Mouse (Mus musculus) brain, embryonic 14.5 days (tissue): Measurements from ENCODE around the gene Rrad. TPM values are rescaled to one million over a fixed set of nuclear protein-coding genes. Genes with fewer than 3 reads are reported as not detected.
"Not testable (repeated sequence)": the region's sequence is repeated elsewhere in the genome, so short reads cannot be mapped to it uniquely, and the experiment has no call there.

Experiments
- DNase-seq: peaks from one replicate; pipeline ENCODE4 v3.0.0-alpha.2; 2011; ENCODE audit warnings: low read depth
- CTCF ChIP-seq: fragments of 200-500 bp; IDR thresholded peaks from 2 replicates; pipeline ENCODE4 v1.5.1; 2012; ENCODE audit warnings: inconsistent platforms, mild to moderate bottlenecking, moderate library complexity, borderline replicate concordance; ENCODE audit not compliant: insufficient read depth, insufficient read length; ENCODE audit errors: extremely low read depth
- POLR2A ChIP-seq: fragments of 200-500 bp; IDR thresholded peaks from 2 replicates; pipeline ENCODE4 v1.6.1; 2012; ENCODE audit warnings: mild to moderate bottlenecking, inconsistent platforms, borderline replicate concordance; ENCODE audit not compliant: poor library complexity, insufficient read depth, insufficient read length, severe bottlenecking; ENCODE audit errors: extremely low read depth
- polyA plus RNA-seq: library from polyadenylated mRNA; depleted of rRNA; stranded (reverse); fragments of >200 nt; gene quantifications from 2 replicates; pipeline ENCODE4 v1.2.3, GENCODE M21; 2012; rRNA removed

Rrad gene
- 3.0 and 3.4 TPM in 2 replicates for polyA plus RNA-seq

DNA sequence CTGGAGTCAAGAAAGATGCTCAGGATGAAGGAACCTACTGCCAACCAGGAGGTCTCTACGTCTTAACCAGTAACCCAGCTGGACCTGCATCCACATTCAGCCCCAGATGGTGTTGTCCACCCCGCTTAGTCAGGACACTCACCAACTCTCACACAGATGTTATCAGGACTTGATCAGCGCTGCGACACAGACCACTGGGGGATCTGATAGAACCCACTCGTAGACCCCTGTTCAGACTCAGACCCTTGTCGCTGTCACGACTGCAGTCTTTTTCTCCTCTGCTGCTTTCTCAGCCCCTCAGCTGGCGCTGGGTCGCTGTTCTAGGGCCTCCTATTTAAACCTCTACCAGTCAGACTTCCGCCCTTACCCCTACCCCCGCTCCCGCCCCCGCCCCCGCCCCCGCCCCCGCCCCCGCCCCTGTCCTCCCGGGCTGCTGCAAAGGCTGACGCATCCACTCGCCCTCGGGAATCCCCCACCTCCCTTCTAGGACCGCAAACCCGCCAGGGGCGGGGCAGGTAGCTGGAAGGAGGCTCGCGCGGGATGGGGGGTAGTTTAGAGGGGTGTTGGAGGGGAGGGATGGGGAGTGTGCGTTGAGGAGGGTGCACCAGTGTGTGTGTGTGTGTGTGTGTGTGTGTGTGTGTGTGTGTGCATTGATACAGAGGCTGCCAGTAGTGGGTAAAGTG is at the start of gene Rrad:
TSS of gene Rrad (minus strand) at position 347 of the 683 bp plus-strand sequence.
- DNase-seq, result peak; percentile 51
- TF ChIP-seq CTCF (no peak), POLR2A (no peak)

DNA sequence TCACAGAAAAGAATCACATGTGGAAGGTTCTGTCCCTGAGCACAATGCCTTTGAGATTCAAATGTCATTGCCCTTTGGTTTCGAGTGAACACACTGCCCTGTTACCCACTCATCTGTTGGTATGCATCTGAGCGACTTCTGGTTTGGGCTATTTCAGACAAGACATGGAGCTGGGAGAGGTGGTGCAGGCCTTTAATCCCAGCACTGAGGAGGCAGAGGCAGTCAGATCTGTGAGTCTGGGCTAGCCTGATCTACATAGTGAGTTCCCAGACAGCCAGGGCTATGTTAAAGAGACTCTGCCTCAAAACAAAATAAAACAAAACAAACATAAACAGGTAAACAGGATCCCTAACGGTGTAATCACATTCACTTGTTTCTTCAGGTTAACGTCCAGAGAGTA is 24.5 kb upstream of the Rrad start:
- DNase-seq, result no peak
- TF ChIP-seq POLR2A (no peak), CTCF (no peak)

DNA sequence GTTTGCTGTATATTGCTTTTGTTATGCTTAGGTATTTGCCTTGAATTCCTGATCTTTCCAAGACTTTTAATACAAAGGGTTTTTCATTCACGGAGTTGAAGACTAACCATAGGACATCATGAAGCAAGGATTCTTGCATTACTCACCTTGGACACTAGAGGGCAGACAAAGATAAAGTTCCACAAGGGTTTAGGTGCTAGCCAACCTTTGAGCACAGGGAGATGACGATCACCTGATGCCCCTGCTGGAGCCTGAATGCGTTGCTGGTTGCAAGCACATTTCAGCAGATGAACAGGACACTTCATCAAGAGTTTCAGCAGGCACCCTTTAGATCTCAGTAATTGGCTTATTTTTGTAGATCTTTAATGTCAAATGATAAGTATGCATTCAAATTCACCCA is 23.9 kb upstream of the Rrad start:
- peak; percentile 93 for DNase-seq
- TF ChIP-seq POLR2A, result no peak
- peak; percentile 83 for TF ChIP-seq CTCF

DNA sequence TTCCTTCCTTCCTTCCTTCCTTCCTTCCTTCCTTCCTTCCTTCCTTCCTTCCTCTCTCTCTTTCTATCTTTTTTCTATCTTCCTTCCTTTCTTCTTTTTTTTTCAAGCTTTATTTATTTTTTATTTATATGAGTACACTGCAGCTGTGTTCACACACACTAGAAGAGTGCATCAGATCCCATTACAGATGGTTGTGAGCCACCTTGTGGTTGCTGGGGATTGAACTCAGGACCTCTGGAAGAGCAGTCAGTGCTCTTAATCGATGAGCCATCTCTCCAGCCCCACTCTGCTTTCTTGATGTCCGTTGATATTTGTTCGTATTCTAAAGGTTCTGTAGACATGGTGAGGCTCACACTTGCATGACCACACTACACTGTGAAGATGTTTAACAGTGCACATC is 13.1 kb upstream of the Rrad start:
- DNase-seq, result not testable (repeated sequence)

DNA sequence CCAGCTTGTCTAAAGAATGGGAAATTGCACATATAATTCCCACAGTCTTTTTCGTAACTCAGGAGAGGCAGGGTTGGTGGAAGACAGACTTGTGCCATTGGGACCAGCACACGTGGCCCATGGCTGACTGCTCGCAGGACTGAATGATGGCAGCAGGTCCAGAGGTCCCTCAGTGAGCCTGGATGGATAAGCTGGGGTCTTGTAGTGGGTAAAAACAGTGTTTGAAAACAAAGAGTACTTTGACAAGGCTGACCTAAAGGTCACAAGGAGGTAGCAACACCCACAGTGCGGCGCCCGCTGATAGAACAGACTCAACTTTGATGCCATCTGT is 11.2 kb upstream of the Rrad start:
- DNase-seq, result no peak
- no peak for TF ChIP-seq POLR2A
- no peak for TF ChIP-seq CTCF

DNA sequence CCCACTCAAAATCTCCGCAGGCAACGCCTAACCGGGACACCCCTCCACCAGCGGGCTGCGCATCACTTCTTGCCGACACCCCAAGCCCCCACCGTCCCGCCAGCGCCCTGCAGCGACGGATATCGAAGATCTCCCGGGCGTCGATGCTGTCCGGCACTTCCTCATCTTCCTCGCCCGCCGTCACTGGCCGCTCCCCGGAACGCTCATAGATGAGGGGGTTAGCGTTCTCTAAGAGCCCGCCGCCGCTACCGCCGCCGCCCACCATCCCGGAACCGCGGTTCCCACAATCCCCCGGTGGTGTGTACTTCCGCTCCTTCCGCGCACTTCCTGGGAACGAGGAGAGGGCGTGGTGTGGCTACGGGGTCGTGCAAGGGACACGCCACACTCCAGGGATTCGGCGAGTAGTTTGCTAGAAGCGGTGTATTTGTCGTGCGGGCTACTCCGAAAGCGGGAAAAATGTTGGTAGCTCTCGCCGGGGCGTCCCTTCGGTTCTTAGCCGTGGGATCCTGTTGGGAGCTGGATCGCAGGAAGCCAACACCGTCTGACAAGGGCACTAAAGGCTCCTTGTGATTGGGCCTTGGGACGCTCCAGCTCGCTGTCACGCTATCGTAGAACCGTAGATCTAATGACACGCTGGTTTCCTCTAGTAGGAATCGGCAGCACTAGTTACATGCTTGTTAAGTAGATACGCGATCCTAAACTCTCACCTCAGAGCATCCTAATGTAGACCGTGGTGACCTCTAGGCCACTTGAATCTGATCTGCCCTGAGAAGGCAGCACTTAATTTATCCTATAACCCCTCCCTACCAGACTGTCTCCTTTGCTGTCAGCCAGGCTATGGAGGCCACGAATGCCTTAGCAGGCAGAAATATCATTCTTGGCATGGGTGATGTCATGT is 10.5 kb upstream of the Rrad start, which contains the start of gene Ciao2b:
TSS of gene Ciao2b (minus strand) at position 540 of the 898 bp plus-strand sequence.
- peak; percentile 96 for DNase-seq
- no peak for TF ChIP-seq CTCF
- peak; percentile 61; the same call in 1 of the 2 replicates for TF ChIP-seq POLR2A

DNA sequence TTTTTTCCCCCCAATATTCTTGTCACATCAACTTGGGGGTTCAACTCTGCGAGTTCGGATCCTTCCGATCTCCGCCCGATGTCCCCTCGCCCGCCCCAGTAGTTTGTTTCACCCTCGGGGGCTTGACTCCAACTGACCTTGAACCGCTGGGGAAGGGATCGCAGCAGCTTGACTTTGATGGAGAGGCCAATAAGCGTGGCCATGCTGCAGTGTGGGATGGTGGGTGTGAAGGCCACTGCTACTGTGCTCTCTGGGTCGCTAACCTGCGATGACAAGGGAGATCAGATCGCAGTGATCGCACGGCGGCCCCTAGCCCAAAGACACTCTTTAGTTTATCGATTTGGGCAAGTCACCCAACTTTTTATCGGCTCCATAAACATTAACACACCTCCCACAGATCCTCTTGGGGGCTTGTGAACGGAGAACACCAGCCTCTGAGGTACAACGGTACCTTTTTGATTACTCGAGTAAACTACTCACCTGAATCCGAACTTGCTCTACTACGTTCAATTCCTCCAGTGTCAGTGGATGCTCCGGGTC is 9.8 kb upstream of the Rrad start:
- DNase-seq, result no peak
- no peak for TF ChIP-seq POLR2A
- TF ChIP-seq CTCF, result no peak

DNA sequence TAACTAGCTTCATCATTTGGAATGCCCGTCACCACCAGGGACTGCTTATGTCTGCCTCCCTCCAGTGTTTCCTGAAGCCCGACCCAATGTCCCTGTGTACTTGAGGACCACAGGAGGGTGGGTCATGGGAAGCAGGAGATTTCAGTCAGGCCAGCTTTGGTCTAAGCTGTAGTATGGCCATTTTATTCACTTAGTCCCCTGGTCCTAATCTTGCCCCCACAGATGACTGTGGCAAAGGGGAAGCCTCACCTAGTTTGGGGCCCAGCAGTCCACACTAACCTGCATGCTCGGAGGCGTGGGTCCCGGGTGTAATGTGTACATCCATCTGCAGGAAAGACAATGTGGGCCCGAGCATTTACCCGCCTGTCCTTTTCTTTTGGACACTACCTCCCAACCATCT is 9.1 kb upstream of the Rrad start:
- no peak for TF ChIP-seq POLR2A
- TF ChIP-seq CTCF, result no peak
- no peak for DNase-seq

DNA sequence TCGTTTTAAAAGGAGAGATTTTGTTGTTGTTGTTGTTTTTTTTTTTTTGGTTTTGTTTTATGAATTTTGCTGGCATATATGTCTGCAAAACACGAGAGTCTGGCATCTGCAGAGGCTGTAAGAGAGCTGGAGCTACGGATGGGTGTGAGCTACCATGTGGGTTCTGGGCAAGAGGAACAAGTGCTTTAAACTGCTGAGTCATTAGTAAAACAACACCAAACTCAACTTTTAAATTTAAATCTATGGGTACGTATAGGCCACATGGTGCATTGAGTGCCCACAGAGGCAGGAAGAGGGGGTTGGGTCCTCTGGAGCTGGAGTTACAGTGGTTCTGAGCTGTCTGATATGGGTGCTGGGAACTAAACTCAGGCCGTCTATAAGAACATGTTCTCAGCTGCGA is 6.9 kb upstream of the Rrad start:
- no peak for TF ChIP-seq POLR2A
- no peak for TF ChIP-seq CTCF
- no peak for DNase-seq

DNA sequence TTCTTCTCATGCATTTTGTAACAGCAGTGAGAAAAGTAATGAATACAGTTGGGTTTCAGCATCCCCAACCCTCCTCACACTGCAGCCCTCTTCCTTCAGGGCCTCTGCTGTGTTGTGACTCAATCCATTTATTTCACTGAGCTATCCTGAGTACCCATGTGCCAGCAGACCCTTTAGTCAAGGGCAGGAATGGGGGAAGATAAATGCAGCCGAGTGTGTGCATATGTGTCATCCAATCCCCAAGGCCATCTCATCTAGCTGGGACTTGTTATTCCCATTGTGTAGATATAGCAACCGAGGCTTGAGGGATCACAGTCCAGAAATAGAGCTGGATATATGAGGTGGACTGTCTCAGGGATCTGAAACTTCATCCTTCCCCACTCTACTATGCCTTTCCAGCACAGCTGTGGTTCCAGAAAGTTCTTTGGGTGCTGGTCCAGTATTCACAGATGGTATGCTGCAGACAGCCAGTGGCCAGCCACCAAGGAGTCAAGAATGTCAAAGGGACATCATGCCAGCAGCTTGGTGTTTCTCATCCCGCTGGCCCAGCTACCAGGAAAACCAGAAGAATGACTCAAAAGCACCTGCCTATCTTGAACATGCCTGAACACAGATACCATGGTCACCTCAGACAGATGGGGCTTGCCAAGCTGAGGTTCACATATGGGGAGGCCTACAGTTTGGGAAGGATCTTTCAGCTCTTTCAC is 4.0 kb upstream of the Rrad start:
- TF ChIP-seq POLR2A, result no peak
- DNase-seq, result no peak

DNA sequence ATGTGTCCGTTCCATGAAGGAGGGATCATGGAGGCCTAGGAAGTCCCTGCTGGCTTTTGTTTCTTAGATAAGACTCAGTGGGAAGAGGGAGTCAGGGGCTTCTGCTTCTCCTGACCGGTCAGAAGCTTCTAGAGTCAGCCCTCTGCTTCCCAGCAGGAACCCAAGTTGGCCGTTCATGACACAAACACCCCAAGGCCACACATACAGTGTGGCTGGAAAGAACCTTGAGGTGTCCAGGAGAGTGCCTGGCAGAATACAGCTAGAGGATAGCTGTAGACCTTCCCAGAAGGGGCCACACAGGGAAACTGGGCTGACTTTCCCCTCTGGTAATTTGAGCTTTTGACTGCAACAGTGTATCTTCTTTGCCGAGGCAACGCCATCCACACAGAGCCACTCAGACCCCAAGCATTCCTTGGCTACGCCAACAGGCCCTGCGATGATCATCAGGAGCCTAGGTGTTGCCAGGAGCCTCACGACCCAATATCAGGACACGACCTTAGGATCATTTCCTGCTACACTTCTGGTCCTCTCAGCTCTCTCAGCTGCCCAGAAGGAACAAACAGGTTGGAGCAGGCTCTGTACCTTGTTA is 2.1 kb upstream of the Rrad start:
- DNase-seq, result no peak
- TF ChIP-seq CTCF, result no peak
- TF ChIP-seq POLR2A, result no peak
